Mouse (Mus musculus) layer of hippocampus, adult 18-20 months (tissue): ENCODE results near the gene Slc26a1. TPM values are rescaled to one million over a fixed set of nuclear protein-coding genes. Genes with fewer than 3 reads are reported as not detected.

Experiments used
- DNase-seq, 2 experiments: peaks; one replicate each; pipeline ENCODE4 v3.0.0; 2022; ENCODE audit warnings: low spot score in 2 of 2
- total RNA-seq, 2 experiments: library from RNA; stranded (reverse); gene quantifications; 2 replicates each; pipeline ENCODE4 v1.2.3; 2021

The Slc26a1 gene
- total RNA-seq, 2 experiments from 2014 or later: 0.96 to 1.4 TPM

- no peak for DNase-seq
Measured at GRCm38 (mm10) chr5:108692271-108692670, 16.9 kb upstream of the Slc26a1 start, which contains the start of gene Fgfrl1. Fgfrl1 (plus strand) TSS chr5:108692382.

GRCm38 (mm10) chr5:108691152-108691551, 15.8 kb upstream of the Slc26a1 start:
- no peak for DNase-seq

- peak; percentile 46 to 73 for DNase-seq
Measured at GRCm38 (mm10) chr5:108689091-108689490, 13.7 kb upstream of the Slc26a1 start.

GRCm38 (mm10) chr5:108680871-108681270, 5.5 kb upstream of the Slc26a1 start:
- no peak for DNase-seq

GRCm38 (mm10) chr5:108679909-108680308, 4.5 kb upstream of the Slc26a1 start:
- no peak for DNase-seq

GRCm38 (mm10) chr5:108678296-108678854, 3.0 kb upstream of the Slc26a1 start:
- DNase-seq: no peak

- DNase-seq: peak; percentile 77 to 83
Measured at GRCm38 (mm10) chr5:108677605-108678295, 2.4 kb upstream of the Slc26a1 start.

GRCm38 (mm10) chr5:108676772-108677498, 1.6 kb upstream of the Slc26a1 start:
- DNase-seq: no peak

GRCm38 (mm10) chr5:108674624-108675023, 745 bp downstream of the Slc26a1 start:
- no peak for DNase-seq

- no peak for DNase-seq
Measured at GRCm38 (mm10) chr5:108671757-108672156, 3.6 kb downstream of the Slc26a1 start.

- peak in 1 of 2 experiments; percentile 53 for DNase-seq
Measured at GRCm38 (mm10) chr5:108670785-108671184, 4.6 kb downstream of the Slc26a1 start.

- DNase-seq: no peak
Measured at GRCm38 (mm10) chr5:108669986-108670385, 5.4 kb downstream of the Slc26a1 start.

GRCm38 (mm10) chr5:108668977-108669936, 6.1 kb downstream of the Slc26a1 start, which contains the start of gene Dgkq:
Dgkq (minus strand) TSS chr5:108669672.
- DNase-seq: peak; percentile 82 to 92

GRCm38 (mm10) chr5:108668387-108668932, 6.9 kb downstream of the Slc26a1 start:
- DNase-seq: no peak

GRCm38 (mm10) chr5:108667370-108667769, 8.0 kb downstream of the Slc26a1 start:
- DNase-seq: no peak

- no peak for DNase-seq
Measured at GRCm38 (mm10) chr5:108665066-108665465, 10.3 kb downstream of the Slc26a1 start.

- no peak for DNase-seq
Measured at GRCm38 (mm10) chr5:108662772-108663171, 12.6 kb downstream of the Slc26a1 start.

- DNase-seq: peak; percentile 86 to 91
Measured at GRCm38 (mm10) chr5:108660632-108661268, 14.6 kb downstream of the Slc26a1 start.

GRCm38 (mm10) chr5:108659698-108660631, 15.4 kb downstream of the Slc26a1 start, which contains the start of gene Idua:
Idua (plus strand) TSS chr5:108660331.
- no peak for DNase-seq
